Mouse (Mus musculus) CH12.LX (cell line): ENCODE measurements at regions not wholly inside any gene's neighbourhood (a gene's known extent, or its start where the extent isn't known, plus 50 kb on each side); places are given as distances from the start of the nearest gene placed in this dataset.

Experiments
- DNase-seq: peaks from one replicate; pipeline ENCODE4 v3.0.0-alpha.2; 2013; ENCODE audit errors: extremely low read depth
- H3K27ac ChIP-seq: 2 replicates; pipeline ENCODE4 v1.5.1; 2012; ENCODE audit warnings: low read depth, mild to moderate bottlenecking, control low read depth, moderate library complexity; ENCODE audit not compliant: insufficient read depth
- H3K27me3 ChIP-seq: replicated peaks from 2 replicates; pipeline ENCODE3; 2012; ENCODE audit warnings: inconsistent platforms
- H3K36me3 ChIP-seq, 2 experiments: replicated peaks in 1 of 2; 2 replicates each; pipeline versions ENCODE3 to v1.6.1; 2012; ENCODE audit warnings: inconsistent platforms in 1 of 2, low read length in 1 of 2, mild to moderate bottlenecking in 1 of 2, mixed read lengths in 1 of 2, moderate library complexity in 1 of 2; ENCODE audit not compliant: control insufficient read depth in 1 of 2, insufficient read depth in 1 of 2
- H3K4me1 ChIP-seq, 2 experiments: 2 replicates each; pipeline ENCODE4 v1.6.1; 2012; ENCODE audit warnings: inconsistent platforms in 1 of 2, moderate library complexity in 1 of 2; ENCODE audit not compliant: insufficient read depth in 2 of 2, control insufficient read depth in 1 of 2
- H3K4me2 ChIP-seq: 2 replicates; pipeline ENCODE4 v1.6.1; 2012; ENCODE audit warnings: low read depth, mild to moderate bottlenecking, control low read depth; ENCODE audit not compliant: poor library complexity, insufficient read depth, severe bottlenecking
- H3K4me3 ChIP-seq, 3 experiments: fragments of 150-350 bp in 1 of 3; sonication (generic) in 1 of 3; replicated peaks in 1 of 3; 2 replicates each; pipeline versions ENCODE3 to v1.5.1; 2011 to 2012; ENCODE audit warnings: low read depth in 2 of 3, low read length in 2 of 3, mild to moderate bottlenecking in 2 of 3, moderate library complexity in 2 of 3, control low read depth in 1 of 3, improper control_type of control experiment in 1 of 3, inconsistent platforms in 1 of 3, mixed read lengths in 1 of 3; ENCODE audit not compliant: poor library complexity in 1 of 3
- H3K79me2 ChIP-seq: replicated peaks from 2 replicates; pipeline ENCODE4 v1.6.1; 2012; ENCODE audit warnings: mild to moderate bottlenecking, moderate library complexity; ENCODE audit not compliant: control insufficient read depth, poor library complexity, insufficient read depth, severe bottlenecking; ENCODE audit errors: extremely low read depth
- H3K9ac ChIP-seq: 2 replicates; pipeline ENCODE4 v1.6.1; 2012; ENCODE audit warnings: low read depth, mild to moderate bottlenecking, control low read depth, moderate library complexity; ENCODE audit not compliant: insufficient read depth
- H3K9me3 ChIP-seq: replicated peaks from 2 replicates; pipeline ENCODE3; 2012; ENCODE audit warnings: low read length, inconsistent platforms, mixed read lengths
- BHLHE40 ChIP-seq: IDR thresholded peaks from 2 replicates; pipeline ENCODE4 v1.6.1; 2011; ENCODE audit warnings: mild to moderate bottlenecking, low read depth, low read length, improper control_type of control experiment
- CHD1 ChIP-seq: IDR thresholded peaks from 2 replicates; pipeline ENCODE4 v1.6.1; 2012; ENCODE audit warnings: low read depth, low read length, improper control_type of control experiment, inconsistent platforms
- CHD2 ChIP-seq: IDR thresholded peaks from 2 replicates; pipeline ENCODE4 v1.6.1; 2011; ENCODE audit warnings: low read length, improper control_type of control experiment
- CTCF ChIP-seq, 2 experiments: IDR thresholded peaks in 1 of 2; conservative IDR thresholded peaks in 1 of 2; 2 replicates each; pipeline ENCODE4 v1.5.1; 2011 to 2012; ENCODE audit warnings: low read depth in 2 of 2, low read length in 2 of 2, improper control_type of control experiment in 1 of 2, inconsistent platforms in 1 of 2, mild to moderate bottlenecking in 1 of 2, moderate library complexity in 1 of 2
- ELF1 ChIP-seq: IDR thresholded peaks from 2 replicates; pipeline ENCODE4 v1.6.1; 2014; ENCODE audit warnings: low read depth, mild to moderate bottlenecking, inconsistent platforms, low read length, improper control_type of control experiment
- ETS1 ChIP-seq: conservative IDR thresholded peaks from 2 replicates; pipeline ENCODE4 v1.6.1; 2012; ENCODE audit warnings: low read depth, mild to moderate bottlenecking, inconsistent platforms, low read length, improper control_type of control experiment, moderate library complexity
- GABPA ChIP-seq: IDR thresholded peaks from 2 replicates; pipeline ENCODE4 v1.6.1; 2012; ENCODE audit warnings: low read depth, low read length, improper control_type of control experiment, inconsistent platforms; ENCODE audit not compliant: insufficient replicate concordance
- JUND ChIP-seq: conservative IDR thresholded peaks from 2 replicates; pipeline ENCODE4 v1.6.1; 2011; ENCODE audit warnings: low read depth, low read length, improper control_type of control experiment
- MAX ChIP-seq: IDR thresholded peaks from 2 replicates; pipeline ENCODE4 v1.6.1; 2011; ENCODE audit warnings: low read length, improper control_type of control experiment
- MEF2A ChIP-seq: IDR thresholded peaks from 2 replicates; pipeline ENCODE4 v1.6.1; 2014; ENCODE audit warnings: low read depth, mild to moderate bottlenecking, inconsistent platforms, low read length, improper control_type of control experiment, borderline replicate concordance
- MXI1 ChIP-seq: IDR thresholded peaks from 2 replicates; pipeline ENCODE4 v1.6.1; 2011; ENCODE audit warnings: mild to moderate bottlenecking, low read depth, low read length, improper control_type of control experiment
- MYC ChIP-seq: IDR thresholded peaks from 2 replicates; pipeline ENCODE4 v1.6.1; 2011; ENCODE audit warnings: low read depth, mild to moderate bottlenecking, improper control_type of control experiment, low read length
- NELFE ChIP-seq: IDR thresholded peaks from 2 replicates; pipeline ENCODE4 v1.6.1; 2011; ENCODE audit warnings: low read depth, low read length, improper control_type of control experiment
- NRF1 ChIP-seq: IDR thresholded peaks from 2 replicates; pipeline ENCODE4 v1.6.1; 2014; ENCODE audit warnings: low read depth, mild to moderate bottlenecking, inconsistent platforms, low read length, improper control_type of control experiment, moderate library complexity
- PAX5 ChIP-seq: IDR thresholded peaks from 2 replicates; pipeline ENCODE4 v1.6.1; 2012; ENCODE audit warnings: low read length, inconsistent platforms, mixed read lengths
- POLR2AphosphoS2 ChIP-seq: IDR thresholded peaks from 2 replicates; pipeline ENCODE4 v1.6.1; 2011; ENCODE audit warnings: low read depth, low read length, improper control_type of control experiment
- RAD21 ChIP-seq: IDR thresholded peaks from 2 replicates; pipeline ENCODE4 v1.6.1; 2011; ENCODE audit warnings: low read depth, mild to moderate bottlenecking, low read length, improper control_type of control experiment, moderate library complexity
- SIN3A ChIP-seq: IDR thresholded peaks from 2 replicates; pipeline ENCODE4 v1.6.1; 2012; ENCODE audit warnings: low read length, improper control_type of control experiment, inconsistent platforms
- SMC3 ChIP-seq: IDR thresholded peaks from 2 replicates; pipeline ENCODE4 v1.6.1; 2011; ENCODE audit warnings: low read depth, low read length, improper control_type of control experiment
- TBP ChIP-seq: conservative IDR thresholded peaks from 2 replicates; pipeline ENCODE4 v1.6.1; 2011; ENCODE audit warnings: low read depth, low read length, improper control_type of control experiment
- UBTF ChIP-seq: IDR thresholded peaks from 2 replicates; pipeline ENCODE4 v1.6.1; 2012; ENCODE audit warnings: low read depth, mild to moderate bottlenecking, inconsistent platforms, low read length, improper control_type of control experiment, moderate library complexity
- ZC3H11A ChIP-seq: IDR thresholded peaks from 2 replicates; pipeline ENCODE4 v1.6.1; 2012; ENCODE audit warnings: low read depth, mild to moderate bottlenecking, inconsistent platforms, low read length, improper control_type of control experiment
- dilution Hi-C: fragments of 300-500 bp; cut with MboI; formaldehyde crosslinking; loops from 2 replicates; pipeline ENCODE4 v1.14.3; 2020; ENCODE audit warnings: low sequenced_read_pairs; ENCODE audit not compliant: extremely low pct_unique_long_range_greater_than_20kb, extremely low pct_ligation_motif_present
- in situ Hi-C: fragments of 300-500 bp; cut with MboI; formaldehyde crosslinking; loops from 3 replicates; pipeline ENCODE4 v1.14.3; 2019; ENCODE audit warnings: low sequenced_read_pairs, low pct_ligation_motif_present, low pct_unique_long_range_greater_than_20kb, mixed read lengths

GRCm38 (mm10) chr1:23575005-23575404 lies 177.4 kb upstream of the Ogfrl1 start:
- DNase-seq = no peak
- dilution Hi-C loops (no loop called here), in situ Hi-C loops (no loop called here)
- H3K4me2 ChIP-seq = no peak overlapping the region
- H3K27me3 ChIP-seq = no peaks in the 10 kb centered on the region
- TF ChIP-seq ZC3H11A = no peak
- TF ChIP-seq BHLHE40 = no peak
- no peak for TF ChIP-seq CHD2
- no peak for TF ChIP-seq ETS1
- no peak for TF ChIP-seq PAX5
- no peak for TF ChIP-seq NRF1
- no peak for TF ChIP-seq SIN3A
- no peak for TF ChIP-seq MXI1
- TF ChIP-seq TBP = no peak
- TF ChIP-seq SMC3 = no peak
- TF ChIP-seq CHD1 = no peak
- H3K9me3 ChIP-seq = no peaks in the 10 kb centered on the region
- no peaks in the 10 kb centered on the region for H3K36me3 ChIP-seq
- no peaks in the 10 kb centered on the region for H3K4me1 ChIP-seq
- no peaks in the 10 kb centered on the region for H3K79me2 ChIP-seq
- no peak overlapping the region for H3K27ac ChIP-seq
- no peak overlapping the region for H3K4me3 ChIP-seq
- no peak overlapping the region for H3K9ac ChIP-seq

- Histone ChIP-seq H3K27ac (no peak overlapping the region), H3K9me3 (no peaks in the 10 kb centered on the region), H3K4me2 (no peak overlapping the region), H3K9ac (no peak overlapping the region), H3K79me2 (no peaks in the 10 kb centered on the region), H3K4me3 (no peak overlapping the region), H3K4me1 (no peaks in the 10 kb centered on the region), H3K27me3 (no peaks in the 10 kb centered on the region), H3K36me3 (no peaks in the 10 kb centered on the region)
- in situ Hi-C loops = no loop called here
- no peak for DNase-seq
- TF ChIP-seq MXI1 = no peak
- no peak for TF ChIP-seq ELF1
- TF ChIP-seq CHD1 = no peak
- no peak for TF ChIP-seq POLR2AphosphoS2
- TF ChIP-seq MEF2A = no peak
- no peak for TF ChIP-seq MAX
- TF ChIP-seq NRF1 = no peak
- no peak for TF ChIP-seq CTCF (conservative IDR thresholded peaks at IDR 0.05 in 1 of 2, IDR thresholded peaks at IDR 0.05 in 1 of 2; ENCODE audit: low read depth in 2 of 2, low read length in 2 of 2)
- no peak for TF ChIP-seq UBTF
- no peak for TF ChIP-seq CHD2
- TF ChIP-seq MYC = no peak
- no peak for TF ChIP-seq SIN3A
- TF ChIP-seq GABPA = no peak
- TF ChIP-seq JUND = no peak
- no peak for TF ChIP-seq NELFE
- no peak for TF ChIP-seq BHLHE40
- TF ChIP-seq RAD21 = no peak
- dilution Hi-C loops = no loop called here
Observed at GRCm38 (mm10) chr1:23575515-23575914, 177.9 kb upstream of the Ogfrl1 start.
